Mouse (Mus musculus): ENCODE results near the gene Neurod2. TPM values are rescaled to one million over a fixed set of nuclear protein-coding genes. Genes with fewer than 3 reads are reported as not detected.

Neurod2 gene
- polyA plus RNA-seq, 1 experiment from 2014 or later: 0.05 TPM

- DNase-seq (ENCODE audit: low spot score): no peak
- Histone ChIP-seq H3K27me3 (ENCODE audit: low read depth, poor library complexity, severe bottlenecking) (peaks cover 25% of the 10 kb centered on the region), H3K4me1 (peaks cover 21% of the 10 kb centered on the region), H3K27ac (replicated peaks) (no peak overlapping the region), H3K9me3 (replicated peaks) (no peaks in the 10 kb centered on the region), H3K36me3 (no peaks in the 10 kb centered on the region), H3K4me3 (no peak overlapping the region)
- WGBS: 55% methylated on average over 5 of the region's 5 CpGs
These were observed 41.9 kb downstream of the Neurod2 start for GRCm38 (mm10) chr11:98287531-98287930.

- Histone ChIP-seq H3K4me3 (no peak overlapping the region), H3K9me3 (replicated peaks) (no peaks in the 10 kb centered on the region), H3K27ac (replicated peaks) (no peak overlapping the region), H3K4me1 (peaks cover 21% of the 10 kb centered on the region), H3K36me3 (peaks cover 9% of the 10 kb centered on the region; the same call in 1 of the 2 replicates), H3K27me3 (ENCODE audit: low read depth, poor library complexity, severe bottlenecking) (peaks cover 18% of the 10 kb centered on the region)
- 48% methylated on average over 2 of the region's 2 CpGs for WGBS
- no peak for DNase-seq (ENCODE audit: low spot score)
These were observed 44.1 kb downstream of the Neurod2 start for GRCm38 (mm10) chr11:98285368-98285767.

- Histone ChIP-seq H3K4me3 (peak overlapping the region; percentile 38), H3K36me3 (peaks cover 17% of the 10 kb centered on the region)
- WGBS: 3% methylated on average over 15 of the region's 17 CpGs
These were observed 45.2 kb downstream of the Neurod2 start for GRCm38 (mm10) chr11:98284230-98284629.

GRCm38 (mm10) chr11:98283740-98284139 is 45.7 kb downstream of the Neurod2 start:
- DNase-seq (ENCODE audit: low spot score): no peak
- H3K27ac ChIP-seq (replicated peaks): no peak overlapping the region
- H3K4me3 ChIP-seq: peak overlapping the region; percentile 38; the same call in 1 of the 2 replicates

More at GRCm38 (mm10) chr11:98284230-98284629, 45.2 kb downstream of the Neurod2 start:
- Histone ChIP-seq H3K27me3 (ENCODE audit: low read depth, poor library complexity, severe bottlenecking) (peaks cover 11% of the 10 kb centered on the region; the same call in 1 of the 2 replicates), H3K27ac (replicated peaks) (no peak overlapping the region), H3K4me1 (peaks cover 18% of the 10 kb centered on the region), H3K9me3 (replicated peaks) (no peaks in the 10 kb centered on the region)
- DNase-seq (ENCODE audit: low spot score): no peak

More at GRCm38 (mm10) chr11:98283740-98284139, 45.7 kb downstream of the Neurod2 start:
- no peaks in the 10 kb centered on the region for H3K9me3 ChIP-seq (replicated peaks)
- H3K36me3 ChIP-seq: peaks cover 22% of the 10 kb centered on the region
- WGBS: 34% methylated on average over 9 of the region's 9 CpGs
- H3K27me3 ChIP-seq (ENCODE audit: low read depth, poor library complexity, severe bottlenecking): peaks cover 6% of the 10 kb centered on the region; the same call in 1 of the 2 replicates
- H3K4me1 ChIP-seq: peaks cover 18% of the 10 kb centered on the region

Other genes with a start within 250 kb of the Neurod2 start
- gene Fbxl20, start 179.2 kb downstream of the Neurod2 start, polyA plus RNA-seq (2016; fragmentation: Nextera tagmentation; extraction: Ambion mirVana): 21.0 and 23.7 TPM in 2 replicates
- 74.3 and 82.5 TPM in 2 replicates for gene Med1, start 136.4 kb downstream of the Neurod2 start, polyA plus RNA-seq (2016; fragmentation: Nextera tagmentation; extraction: Ambion mirVana)
- 10.7 and 12.0 TPM in 2 replicates for gene Cdk12, start 126.6 kb downstream of the Neurod2 start, polyA plus RNA-seq (2016; fragmentation: Nextera tagmentation; extraction: Ambion mirVana)
- gene Ppp1r1b, start 18.8 kb upstream of the Neurod2 start, polyA plus RNA-seq (2016; fragmentation: Nextera tagmentation; extraction: Ambion mirVana): 1.0 and 1.6 TPM in 2 replicates
- gene Stard3, start 28.7 kb upstream of the Neurod2 start, polyA plus RNA-seq (2016; fragmentation: Nextera tagmentation; extraction: Ambion mirVana): 54.5 and 55.6 TPM in 2 replicates
- gene Tcap, start 54.2 kb upstream of the Neurod2 start, polyA plus RNA-seq (2016; fragmentation: Nextera tagmentation; extraction: Ambion mirVana): 0.19 TPM in 1 of 2 replicates, not detected in the other
- gene Pnmt, start 56.8 kb upstream of the Neurod2 start, polyA plus RNA-seq (2016; fragmentation: Nextera tagmentation; extraction: Ambion mirVana): not detected in 2 replicates
- 8.8 and 10.1 TPM in 2 replicates for gene Pgap3, start 70.8 kb upstream of the Neurod2 start, polyA plus RNA-seq (2016; fragmentation: Nextera tagmentation; extraction: Ambion mirVana)
- gene Erbb2, start 82.8 kb upstream of the Neurod2 start, polyA plus RNA-seq (2016; fragmentation: Nextera tagmentation; extraction: Ambion mirVana): 21.8 and 22.4 TPM in 2 replicates
- 112 and 124 TPM in 2 replicates for gene Mien1, start 109.3 kb upstream of the Neurod2 start, polyA plus RNA-seq (2016; fragmentation: Nextera tagmentation; extraction: Ambion mirVana)
- 1.5 and 2.3 TPM in 2 replicates for gene Grb7, start 116.7 kb upstream of the Neurod2 start, polyA plus RNA-seq (2016; fragmentation: Nextera tagmentation; extraction: Ambion mirVana)
- 0.02 and 0.06 TPM in 2 replicates for gene Ikzf3, start 216.4 kb upstream of the Neurod2 start, polyA plus RNA-seq (2016; fragmentation: Nextera tagmentation; extraction: Ambion mirVana)
- gene Zpbp2, start 221.4 kb upstream of the Neurod2 start, polyA plus RNA-seq (2016; fragmentation: Nextera tagmentation; extraction: Ambion mirVana): 0.11 and 0.32 TPM in 2 replicates

Data from midbrain, embryonic 10.5 days (tissue).